Mouse (Mus musculus) Patski (cell line): ENCODE measurements around the gene Abcb9. TPM values are rescaled to one million over a fixed set of nuclear protein-coding genes. Genes with fewer than 3 reads are reported as not detected.

Experiments
- ATAC-seq: fragments of 100-300 bp; one replicate; pipeline ENCODE4 v1.8.0; 2021
- CTCF ChIA-PET: fragments of 350-600 bp; sonication (Branson Sonifier 250); formaldehyde crosslinking; loops from one replicate; lab custom pipeline; 2022; ENCODE audit warnings: inconsistent platforms; lab: Charles Lee
- POLR2A ChIA-PET: fragments of 350-600 bp; sonication (Branson Sonifier 250); formaldehyde crosslinking; loops from one replicate; lab custom pipeline; 2022; ENCODE audit warnings: antibody characterized with exemption, inconsistent platforms; lab: Charles Lee
- DNase-seq: peaks from one replicate; pipeline ENCODE4 v3.0.0-alpha.2; 2011; ENCODE audit warnings: low read depth, low spot score
- H3K27me3 ChIP-seq: fragments of 371-371 bp; one replicate; pipeline ENCODE4 v1.5.1; 2021
- CTCF ChIP-seq: fragments of 100-300 bp; IDR thresholded peaks from one replicate; pipeline ENCODE4 v1.5.1; 2021
- in situ Hi-C: fragments of 300-500 bp; cut with MboI; formaldehyde crosslinking; loops from 3 replicates; pipeline ENCODE4 v1.11.1; 2018; ENCODE audit warnings: low pct_unique_long_range_greater_than_20kb, mixed read lengths
- polyA plus RNA-seq: library from polyadenylated mRNA; unstranded; gene quantifications from one replicate; pipeline ENCODE4 v1.2.3, GENCODE M21; 2021

The Abcb9 gene
- polyA plus RNA-seq, 1 experiment from 2014 or later = 5.3 TPM

DNA sequence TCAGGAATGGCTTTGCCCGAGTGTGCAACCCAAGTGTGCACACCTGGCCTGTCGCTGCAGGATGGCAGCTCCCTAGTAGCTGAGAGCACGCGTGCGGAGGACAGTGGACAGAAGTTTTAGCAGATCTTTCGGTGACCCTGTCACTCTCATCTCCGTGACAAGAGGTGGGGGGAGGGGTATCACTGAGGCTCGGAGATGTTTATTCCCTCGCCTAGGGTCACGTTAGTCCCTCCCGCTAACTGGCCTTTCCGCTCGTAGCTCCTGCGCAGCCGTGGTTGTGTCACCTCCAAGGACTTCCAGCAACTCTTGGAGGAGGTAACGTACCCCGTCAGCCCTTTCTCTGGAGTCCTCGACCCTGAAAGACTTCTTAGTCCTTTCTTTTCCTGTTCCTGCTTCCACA lies 16.9 kb upstream of the Abcb9 start:
- ATAC-seq = peak; percentile 14
- POLR2A ChIA-PET = interaction anchor here (1.2 to 1.5 kb wide), 2 partner anchors 17 to 108 kb away, joined by 3 read pairs; partner anchors contain the start of gene Abcb9
- no peak for TF ChIP-seq CTCF
- no peaks in the 10 kb centered on the region for H3K27me3 ChIP-seq
- DNase-seq = no peak
- CTCF ChIA-PET = interaction anchor here (0.9 to 1.6 kb wide), 7 partner anchors 9 to 143 kb away, joined by 3 to 5 read pairs (median 3); no protein-coding TSS in a partner anchor
- in situ Hi-C loops = no loop called here

- CTCF ChIA-PET = interaction anchor here (0.6 to 1.9 kb wide), 8 partner anchors 10 to 185 kb away, joined by 3 to 7 read pairs (median 3); partner anchors contain the start of gene Abcb9
- TF ChIP-seq CTCF = no peak
- ATAC-seq (peak; percentile 79), DNase-seq (peak; percentile 93)
- POLR2A ChIA-PET = interaction anchor here (1.0 to 1.5 kb wide), 3 partner anchors 16 to 107 kb away, joined by 3 to 4 read pairs (median 3); partner anchors contain the start of gene Abcb9
- H3K27me3 ChIP-seq = no peaks in the 10 kb centered on the region
- in situ Hi-C loops = no loop called here
Measured at GRCm38 (mm10) chr5:124111742-124112497, 16.3 kb upstream of the Abcb9 start, which contains the start of gene Ogfod2. Gene Ogfod2 (plus strand): TSS chr5:124112297.

- CTCF ChIA-PET = interaction anchor here (0.6 to 1.9 kb wide), 10 partner anchors 9 to 186 kb away, joined by 3 to 7 read pairs (median 3); partner anchors contain the start of gene Abcb9
- POLR2A ChIA-PET = interaction anchor here (1.0 to 1.5 kb wide), 4 partner anchors 13 to 107 kb away, joined by 3 to 5 read pairs (median 4); partner anchors contain the start of gene Abcb9
- ATAC-seq = no peak
- DNase-seq = no peak
- no peak for TF ChIP-seq CTCF
- no peaks in the 10 kb centered on the region for H3K27me3 ChIP-seq
- in situ Hi-C loops = no loop called here
Measured at GRCm38 (mm10) chr5:124111077-124111741, 15.6 kb upstream of the Abcb9 start.

- no peak for DNase-seq
- POLR2A ChIA-PET = no interaction called here
- no peaks in the 10 kb centered on the region for H3K27me3 ChIP-seq
- no peak for TF ChIP-seq CTCF
- CTCF ChIA-PET = interaction anchor here (1.3 kb wide), 1 partner anchor 103 kb away, joined by 3 read pairs; no protein-coding TSS in a partner anchor
- no peak for ATAC-seq
- in situ Hi-C loops = no loop called here
Measured at GRCm38 (mm10) chr5:124103552-124103951, 8.0 kb upstream of the Abcb9 start.

GRCm38 (mm10) chr5:124103020-124103419 lies 7.4 kb upstream of the Abcb9 start:
- no peak for TF ChIP-seq CTCF
- ATAC-seq (no peak), DNase-seq (no peak)
- POLR2A ChIA-PET = no interaction called here
- in situ Hi-C loops = no loop called here
- no peaks in the 10 kb centered on the region for H3K27me3 ChIP-seq
- CTCF ChIA-PET = interaction anchor here (1.3 kb wide), 1 partner anchor 103 kb away, joined by 3 read pairs; no protein-coding TSS in a partner anchor

GRCm38 (mm10) chr5:124102326-124102725 lies 6.7 kb upstream of the Abcb9 start:
- ChIA-PET CTCF (interaction anchor here (1.0 kb wide), 1 partner anchor 9 kb away, joined by 3 read pairs; no protein-coding TSS in a partner anchor), POLR2A (no interaction called here)
- ATAC-seq (no peak), DNase-seq (no peak)
- no peak for TF ChIP-seq CTCF
- H3K27me3 ChIP-seq = no peaks in the 10 kb centered on the region
- in situ Hi-C loops = no loop called here

GRCm38 (mm10) chr5:124100128-124101044 lies 4.8 kb upstream of the Abcb9 start:
- ATAC-seq (no peak), DNase-seq (no peak)
- ChIA-PET CTCF (no interaction called here), POLR2A (no interaction called here)
- no peak for TF ChIP-seq CTCF
- H3K27me3 ChIP-seq = no peaks in the 10 kb centered on the region
- in situ Hi-C loops = no loop called here

DNA sequence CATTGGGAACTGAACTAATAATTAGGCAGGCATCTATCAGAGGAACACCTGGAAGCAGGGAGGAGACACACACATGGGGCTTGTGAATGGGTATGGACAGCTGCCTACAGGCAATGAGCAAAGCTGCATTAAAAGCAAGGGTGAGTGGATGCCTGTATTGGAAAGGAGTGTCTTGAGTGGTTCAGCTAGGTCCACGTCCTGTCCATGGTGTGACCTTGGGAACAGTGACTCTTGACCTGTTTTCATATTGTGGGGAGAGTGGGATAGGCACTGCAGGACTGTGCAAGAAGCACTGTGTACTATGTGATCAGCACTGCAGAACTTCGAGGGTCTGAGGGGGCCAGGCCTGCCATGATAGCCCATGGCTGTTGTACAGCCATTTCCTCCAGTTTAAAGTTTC lies 3.3 kb upstream of the Abcb9 start:
- in situ Hi-C loops = loop anchor here (25.0 kb wide), 1 partner anchor 137 kb away; the partner anchor contains the start of gene Hip1r
- ATAC-seq (no peak), DNase-seq (no peak)
- ChIA-PET CTCF (interaction anchor here (0.9 to 1.6 kb wide), 3 partner anchors 12 to 13 kb away, joined by 4 to 6 read pairs (median 5); partner anchors contain the start of gene Ogfod2), POLR2A (interaction anchor here (1.7 kb wide), 1 partner anchor 12 kb away, joined by 5 read pairs; no protein-coding TSS in a partner anchor)
- H3K27me3 ChIP-seq = no peaks in the 10 kb centered on the region
- TF ChIP-seq CTCF = no peak

DNA sequence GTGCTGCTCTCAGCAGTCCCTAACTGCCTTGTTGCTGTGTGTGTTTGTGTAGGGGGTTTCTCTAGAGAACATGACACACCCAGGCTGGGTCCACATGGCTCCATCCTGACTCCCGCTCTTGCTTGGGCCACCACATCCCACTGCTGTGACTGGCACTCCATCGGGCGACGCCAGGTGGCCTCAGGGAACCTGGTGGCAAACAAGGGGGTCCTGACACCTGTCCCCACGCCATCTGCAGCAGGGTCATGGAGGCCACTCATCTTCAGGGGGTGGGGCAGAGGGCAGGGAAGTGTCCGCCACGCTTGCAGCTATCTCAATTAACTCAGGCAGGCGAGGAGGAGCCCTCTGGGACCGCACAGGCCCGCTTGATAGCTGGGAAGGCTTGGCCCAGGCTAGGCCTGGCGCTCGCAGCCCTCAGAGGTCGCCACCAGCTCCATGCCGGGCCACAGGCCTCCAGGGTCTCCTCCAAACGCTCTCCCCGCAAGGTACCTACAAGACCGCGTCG lies 469 bp downstream of the Abcb9 start:
- no peak for DNase-seq
- in situ Hi-C loops = loop anchor here (25.0 kb wide), 1 partner anchor 133 kb away; the partner anchor contains the start of gene Hip1r
- peak; percentile 8 for ATAC-seq
- no peak for TF ChIP-seq CTCF
- POLR2A ChIA-PET = interaction anchor here (0.5 to 1.0 kb wide), 2 partner anchors 17 to 225 kb away, joined by 3 to 7 read pairs; partner anchors contain the start of gene Ogfod2
- no peaks in the 10 kb centered on the region for H3K27me3 ChIP-seq
- CTCF ChIA-PET = interaction anchor here (1.5 to 2.8 kb wide), 2 partner anchors 10 to 16 kb away, joined by 5 to 9 read pairs; no protein-coding TSS in a partner anchor
